Mouse (Mus musculus) pancreas, adult 10 weeks (tissue): Measurements from ENCODE around the gene Phlda1. TPM values are rescaled to one million over a fixed set of nuclear protein-coding genes. Genes with fewer than 3 reads are reported as not detected.

ENCODE experiments used
- polyA plus RNA-seq: library from polyadenylated mRNA; stranded (reverse); fragments of 350-450 nt; fragmentation: Illumina TruSeq; extraction: RNeasy Lipid Tissue Mini Kit (QIAGEN cat#74804); gene quantifications from one replicate; pipeline ENCODE4 v1.2.3, GENCODE M21; 2015; ENCODE audit warnings: low read depth, low replicate concordance; ENCODE audit not compliant: insufficient read depth

Gene Phlda1
- 3.8 TPM for polyA plus RNA-seq

DNA sequence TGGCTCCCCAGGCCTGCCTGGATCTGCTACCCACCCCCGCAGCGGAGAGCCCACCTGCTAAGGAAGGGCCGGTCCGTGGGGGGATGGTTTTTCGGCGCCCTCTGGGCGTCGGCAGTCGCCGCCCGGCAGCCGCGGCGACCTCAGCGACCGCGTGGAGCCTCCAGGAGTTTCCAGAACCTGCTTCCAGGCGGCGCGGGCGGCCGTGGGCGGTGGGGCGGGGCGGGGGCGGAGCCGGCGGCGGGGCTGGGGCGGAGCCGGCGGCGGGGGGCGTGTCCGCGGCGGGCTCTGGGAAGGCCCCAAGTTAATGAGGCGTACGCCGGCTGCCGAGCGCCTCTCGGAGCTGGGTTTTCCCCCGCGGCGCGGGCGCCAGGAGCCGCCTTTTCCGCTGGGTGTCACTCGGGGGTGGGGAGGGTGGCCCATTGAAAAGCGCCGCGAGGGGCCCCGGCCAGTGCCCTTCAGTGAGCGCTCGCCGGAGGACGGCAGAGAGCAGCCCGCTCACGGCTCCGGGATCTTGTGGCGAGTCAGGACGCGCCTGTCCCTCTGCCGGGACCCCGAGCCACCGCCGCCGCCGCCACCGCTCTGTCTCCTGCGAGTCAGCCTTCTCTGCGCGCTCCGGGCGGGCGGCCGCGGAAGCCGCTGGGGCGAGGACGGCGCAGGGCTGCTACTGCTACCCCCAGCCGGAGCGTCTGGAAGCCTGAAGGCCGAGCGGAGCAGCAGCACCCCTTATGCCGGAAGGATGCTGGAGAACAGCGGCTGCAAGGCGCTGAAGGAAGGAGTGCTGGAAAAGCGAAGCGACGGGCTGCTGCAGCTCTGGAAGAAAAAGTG lies at the start of gene Phlda1:
TSS of gene Phlda1 (plus strand) at position 186 of the 825 bp plus-strand sequence.

DNA sequence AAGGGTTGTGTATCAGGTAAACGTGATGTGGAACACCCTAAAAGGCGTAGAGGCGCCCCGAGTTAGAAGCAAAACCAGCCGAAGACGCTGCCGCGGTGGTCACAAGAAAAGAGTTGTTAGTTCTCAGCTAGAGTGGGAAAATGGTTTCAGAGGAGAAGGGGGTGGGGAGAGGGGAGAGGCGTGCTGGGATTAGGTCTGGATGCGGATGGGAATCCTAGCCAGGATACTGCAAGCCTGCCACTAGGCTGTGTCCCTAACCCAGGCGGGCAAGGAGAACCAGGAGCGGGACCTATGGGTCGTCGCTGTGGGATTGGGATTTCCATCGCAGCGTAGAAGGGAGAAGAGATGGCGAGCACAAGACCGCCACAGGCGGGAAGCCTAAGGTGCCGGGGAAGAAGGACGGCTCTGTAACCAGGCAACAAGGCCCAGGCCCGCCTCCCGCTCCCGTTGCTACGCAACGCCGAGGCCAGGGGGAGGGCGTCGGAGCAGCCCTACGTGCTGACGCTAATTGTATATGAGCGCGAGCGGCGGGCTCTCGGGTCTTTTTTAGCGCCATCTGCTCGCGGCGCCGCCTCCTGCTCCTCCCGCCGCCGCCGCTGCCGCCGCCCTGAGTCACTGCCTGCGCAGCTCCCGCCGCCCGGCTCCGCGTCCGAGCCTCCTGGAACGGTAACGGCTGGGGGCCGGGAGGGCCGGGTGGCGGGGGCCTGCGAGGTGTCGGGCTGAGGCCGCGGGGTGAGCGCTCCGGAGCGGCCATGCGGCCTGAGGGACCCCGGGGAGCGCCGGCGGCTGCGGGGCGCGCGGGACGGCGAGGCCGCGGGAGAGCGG lies 33.2 kb upstream of the Phlda1 start, which contains the start of gene Nap1l1:
TSS of gene Nap1l1 (plus strand) at position 538 of the 825 bp plus-strand sequence.

Other genes with a start within 250 kb of the Phlda1 start
- 1.0 TPM for gene Bbs10, start 207.6 kb upstream of the Phlda1 start, polyA plus RNA-seq
- 25.8 TPM for gene Nap1l1, start 33.1 kb upstream of the Phlda1 start, polyA plus RNA-seq